Mouse (Mus musculus) lung, postnatal 0 days (tissue): ENCODE results near the gene Map3k1.

ENCODE experiments used
- CTCF ChIP-seq: IDR thresholded peaks from 2 replicates; pipeline ENCODE4 v1.5.1; 2016; ENCODE audit warnings: antibody characterized with exemption, mild to moderate bottlenecking
- EP300 ChIP-seq: IDR thresholded peaks from 2 replicates; pipeline ENCODE4 v1.6.1; 2016; ENCODE audit warnings: antibody characterized with exemption, mild to moderate bottlenecking, control low read depth

- no peak for TF ChIP-seq CTCF
- 0 out of 2 replicates have a peak, but pooled peaks have one; percentile 28 for TF ChIP-seq EP300
Measured at GRCm38 (mm10) chr13:111807105-111807595, 1.6 kb downstream of the Map3k1 start.
